Mouse (Mus musculus) forebrain, embryonic 11.5 days (tissue): Measurements from ENCODE around the gene Kcnb1. TPM values are rescaled to one million over a fixed set of nuclear protein-coding genes. Genes with fewer than 3 reads are reported as not detected.
A peak's percentile ranks its signal among the peaks of the same experiment; 100 is the strongest.

ENCODE experiments used
- ATAC-seq: fragments of 200-750 bp; cut with Nextera tagmentation; replicated peaks from 2 replicates; pipeline ENCODE4 v1.8.0; 2017; ENCODE audit warnings: moderate TSS enrichment; ENCODE audit not compliant: low FRiP score
- DNase-seq: peaks from one replicate; pipeline ENCODE4 v3.0.0-alpha.2; 2017; ENCODE audit warnings: low spot score
- H3K27ac ChIP-seq: fragments of 300-500 bp; sonication (generic); 2 replicates; pipeline ENCODE4 v1.5.1; 2014; ENCODE audit warnings: low read depth, low read length
- H3K27me3 ChIP-seq: fragments of 300-500 bp; sonication (generic); 2 replicates; pipeline ENCODE4 v1.6.1; 2014; ENCODE audit warnings: mild to moderate bottlenecking, low read length, mixed read lengths; ENCODE audit not compliant: control insufficient read depth, insufficient read depth
- H3K36me3 ChIP-seq: fragments of 300-500 bp; sonication (generic); 2 replicates; pipeline ENCODE4 v1.6.1; 2014; ENCODE audit warnings: mild to moderate bottlenecking, low read length, moderate library complexity, mixed read lengths; ENCODE audit not compliant: control insufficient read depth, insufficient read depth
- H3K4me1 ChIP-seq: fragments of 300-500 bp; sonication (generic); replicated peaks from 2 replicates; pipeline ENCODE4 v1.6.1; 2014; ENCODE audit warnings: low read length, mixed read lengths; ENCODE audit not compliant: control insufficient read depth, insufficient read depth
- H3K4me2 ChIP-seq: fragments of 300-500 bp; sonication (generic); 2 replicates; pipeline ENCODE4 v1.6.1; 2014; ENCODE audit warnings: low read depth, mild to moderate bottlenecking, low read length, moderate library complexity, mixed read lengths; ENCODE audit not compliant: severe bottlenecking
- H3K4me3 ChIP-seq: fragments of 300-500 bp; sonication (generic); 2 replicates; pipeline ENCODE4 v1.5.1; 2014; ENCODE audit warnings: low read depth, low read length
- H3K9ac ChIP-seq: fragments of 300-500 bp; sonication (generic); 2 replicates; pipeline ENCODE4 v1.6.1; 2014; ENCODE audit warnings: low read length
- H3K9me3 ChIP-seq: fragments of 300-500 bp; sonication (generic); 2 replicates; pipeline ENCODE4 v1.6.1; 2016; ENCODE audit warnings: low read length, mixed read lengths; ENCODE audit not compliant: control insufficient read depth
- WGBS: fragments of 180-500 bp; shearing (Covaris S2); extraction: QIAGEN DNeasy Blood & Tissue Kit; methylation state at CpG from one replicate; pipeline ENCODE4 v1.1.7; 2014; 5-methylcytosine and 5-hydroxymethylcytosine counted together
- polyA plus RNA-seq: library from polyadenylated mRNA; unstranded; fragments of >200 nt; fragmentation: Nextera tagmentation; extraction: Ambion mirVana; gene quantifications from 2 replicates; pipeline ENCODE4 v1.2.1, GENCODE M21; 2014

Gene Kcnb1
- polyA plus RNA-seq, 1 experiment from 2014 or later, result 0.73 TPM

- Histone ChIP-seq H3K27ac (0 out of 2 replicates have a peak overlapping the region, but pooled peaks have one; percentile 8), H3K4me1 (no peaks in the 10 kb centered on the region; the same call in 1 of the 2 replicates), H3K36me3 (no peaks in the 10 kb centered on the region), H3K27me3 (no peaks in the 10 kb centered on the region), H3K4me3 (peak overlapping the region; percentile 39), H3K9me3 (no peaks in the 10 kb centered on the region), H3K4me2 (peak overlapping the region; percentile 70), H3K9ac (peak overlapping the region; percentile 62)
- DNase-seq (peak; percentile 97), ATAC-seq (peak; percentile 93)
- 7% methylated on average over 22 of the region's 22 CpGs for WGBS
These were observed 118.0 kb downstream of the Kcnb1 start for GRCm38 (mm10) chr2:167071641-167072601.

DNA sequence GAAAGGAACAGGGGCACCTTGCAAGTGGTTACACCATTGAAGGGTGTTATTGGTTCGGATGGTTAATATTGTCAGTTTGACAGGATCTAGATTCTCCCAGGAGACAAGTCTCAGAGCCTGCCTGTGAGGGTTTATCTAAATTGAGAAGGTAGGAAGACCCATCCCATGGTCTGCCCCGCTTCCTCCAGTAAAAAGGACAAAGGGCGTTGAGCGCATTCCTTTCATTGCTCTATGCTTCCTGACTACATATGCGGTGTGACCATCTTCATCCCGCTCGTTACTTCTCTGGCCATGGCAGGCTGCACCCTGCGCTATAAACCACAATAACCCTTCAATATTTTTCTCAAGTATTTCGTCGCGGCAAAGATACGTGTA, 118.7 kb downstream of the Kcnb1 start:
- Histone ChIP-seq H3K4me3 (peak overlapping the region; percentile 39), H3K27ac (no peak overlapping the region), H3K9ac (peak overlapping the region; percentile 62), H3K36me3 (no peaks in the 10 kb centered on the region), H3K4me1 (no peaks in the 10 kb centered on the region; the same call in 1 of the 2 replicates), H3K27me3 (no peaks in the 10 kb centered on the region), H3K4me2 (peak overlapping the region; percentile 70), H3K9me3 (no peaks in the 10 kb centered on the region)
- WGBS, result 19% methylated on average over 12 of the region's 12 CpGs
- ATAC-seq (0 out of 2 replicates have a peak, but pooled peaks have one; percentile 1), DNase-seq (no peak)

GRCm38 (mm10) chr2:167070341-167070740, 119.6 kb downstream of the Kcnb1 start:
- Histone ChIP-seq H3K4me3 (no peak overlapping the region), H3K4me1 (no peaks in the 10 kb centered on the region; the same call in none of the 2 replicates), H3K27ac (no peak overlapping the region), H3K36me3 (peaks cover 4% of the 10 kb centered on the region; the same call in 1 of the 2 replicates), H3K4me2 (no peak overlapping the region), H3K27me3 (no peaks in the 10 kb centered on the region), H3K9ac (no peak overlapping the region), H3K9me3 (no peaks in the 10 kb centered on the region)
- ATAC-seq (no peak), DNase-seq (no peak)
- 86% methylated on average over 6 of the region's 6 CpGs for WGBS

- Histone ChIP-seq H3K9ac (no peak overlapping the region), H3K36me3 (peaks cover 9% of the 10 kb centered on the region), H3K27me3 (no peaks in the 10 kb centered on the region), H3K4me2 (no peak overlapping the region), H3K27ac (no peak overlapping the region), H3K4me1 (peaks cover 7% of the 10 kb centered on the region), H3K4me3 (no peak overlapping the region), H3K9me3 (no peaks in the 10 kb centered on the region)
- ATAC-seq, result no peak
- no peak for DNase-seq
- WGBS, result 61% methylated on average over 6 of the region's 6 CpGs
These were observed 122.4 kb downstream of the Kcnb1 start for GRCm38 (mm10) chr2:167067575-167067974.

DNA sequence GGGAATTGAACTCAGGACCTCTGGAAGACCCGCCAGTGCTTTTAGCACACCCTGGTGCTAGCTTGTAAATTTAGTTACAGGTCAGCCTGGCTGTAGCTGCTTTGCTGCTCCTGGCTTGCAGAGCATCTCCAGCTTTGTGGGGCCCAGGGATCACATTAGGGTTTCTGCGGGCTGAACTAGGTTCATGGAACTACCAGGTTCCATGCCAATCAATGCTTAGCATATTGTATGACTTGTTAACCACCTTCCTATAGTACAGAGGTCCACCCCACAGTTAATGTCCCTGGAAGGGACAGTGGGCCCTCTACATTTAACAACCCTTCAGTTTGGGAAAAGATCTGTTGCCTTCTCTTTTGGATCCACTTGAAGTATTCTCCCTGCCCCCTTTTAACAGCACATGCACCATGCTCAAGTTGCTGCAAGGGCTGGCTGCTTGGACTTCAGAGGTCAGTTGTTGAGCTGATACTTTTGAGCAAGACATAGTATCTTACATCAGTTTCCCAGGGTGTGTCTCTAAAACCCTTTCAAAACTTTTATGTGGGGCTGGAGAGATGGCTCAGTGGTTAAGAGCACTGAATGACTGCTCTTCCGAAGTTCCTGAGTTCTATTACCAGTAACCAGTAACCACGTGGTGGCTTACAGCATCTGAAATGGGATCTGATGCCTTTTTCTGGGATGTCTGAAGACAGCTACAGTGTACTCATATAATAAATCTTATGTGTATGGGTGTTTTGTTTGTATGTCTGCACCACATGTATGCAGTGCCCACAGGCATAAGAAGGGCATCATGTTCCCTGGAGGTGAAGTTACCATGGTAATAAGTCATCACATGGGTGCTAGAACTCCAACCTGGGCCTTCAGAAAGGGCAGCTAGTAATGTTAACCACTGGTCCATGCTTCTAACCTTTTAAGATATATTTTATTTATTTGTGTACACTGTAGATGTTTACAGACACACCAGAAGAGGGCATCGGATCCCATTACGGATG, 123.1 kb downstream of the Kcnb1 start:
- 33% methylated on average over 6 of the region's 6 CpGs for WGBS
- peaks cover 9% of the 10 kb centered on the region for H3K36me3 ChIP-seq
- H3K9me3 ChIP-seq, result no peaks in the 10 kb centered on the region
- no peak overlapping the region for H3K4me2 ChIP-seq
- no peak overlapping the region for H3K9ac ChIP-seq
- peaks cover 7% of the 10 kb centered on the region for H3K4me1 ChIP-seq
- ATAC-seq, result no peak
- no peaks in the 10 kb centered on the region for H3K27me3 ChIP-seq
- no peak overlapping the region for H3K4me3 ChIP-seq
- DNase-seq, result no peak
- no peak overlapping the region for H3K27ac ChIP-seq

DNA sequence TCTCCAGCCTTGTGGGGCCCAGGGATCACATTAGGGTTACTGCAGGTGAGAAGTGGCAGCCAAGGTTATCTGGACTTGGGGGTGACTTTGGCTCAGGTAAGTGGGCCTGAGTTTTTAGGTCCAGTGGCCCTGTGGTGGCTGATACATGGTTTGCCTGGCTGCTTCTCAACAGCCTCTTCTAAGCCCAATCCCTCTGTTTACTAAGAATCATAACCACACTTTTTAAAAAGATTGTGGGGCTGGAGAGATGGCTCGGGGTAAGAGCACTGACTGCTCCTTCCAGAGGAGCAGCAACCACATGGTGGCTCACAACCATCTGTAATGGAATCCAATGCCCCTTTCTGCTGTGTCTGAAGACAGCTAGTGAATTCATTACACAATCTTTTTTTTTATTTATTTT, 123.9 kb downstream of the Kcnb1 start:
- no peak overlapping the region for H3K27ac ChIP-seq
- WGBS, result 61% methylated on average over 1 of the region's 1 CpGs
- no peak for ATAC-seq

DNA sequence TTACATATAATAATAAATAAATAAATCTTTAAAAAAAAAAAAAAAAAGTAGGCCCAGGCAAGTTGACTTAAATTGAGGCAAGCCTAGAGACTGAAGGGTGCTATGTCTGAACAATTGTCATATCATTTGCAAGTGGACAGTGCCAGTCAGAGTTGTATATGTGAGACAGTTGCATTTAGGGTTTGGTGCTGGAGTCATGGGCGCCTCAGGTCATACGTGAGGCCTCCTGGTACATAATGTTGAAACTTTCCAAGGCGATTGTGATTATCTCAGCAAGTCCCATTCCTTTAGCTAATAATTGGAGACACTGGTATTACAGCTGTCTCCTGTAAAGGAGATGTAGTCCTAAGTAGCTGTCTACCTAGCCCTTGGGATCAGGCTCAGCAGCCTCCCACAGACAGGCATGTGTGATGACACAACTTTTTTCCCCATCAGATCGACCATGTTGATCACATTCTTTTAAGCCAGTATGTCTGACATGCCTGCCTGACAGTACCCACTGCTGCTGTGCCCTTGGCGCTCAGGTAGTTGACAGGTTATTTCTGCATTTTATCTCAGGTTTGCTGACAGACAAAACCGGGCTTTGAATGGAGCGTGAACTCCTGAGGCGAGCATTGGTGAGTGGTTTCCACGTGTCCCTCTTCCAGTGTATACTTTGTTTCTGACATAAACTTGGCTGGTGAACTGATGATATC, 125.2 kb downstream of the Kcnb1 start:
- ATAC-seq, result no peak
- H3K27ac ChIP-seq, result peak overlapping the region; percentile 90
- peaks cover 9% of the 10 kb centered on the region for H3K36me3 ChIP-seq
- H3K27me3 ChIP-seq, result no peaks in the 10 kb centered on the region
- no peak for DNase-seq
- WGBS, result 34% methylated on average over 9 of the region's 9 CpGs
- peak overlapping the region; percentile 98 for H3K9ac ChIP-seq
- peak overlapping the region; percentile 83 for H3K4me3 ChIP-seq
- H3K4me2 ChIP-seq, result peak overlapping the region; percentile 78
- H3K4me1 ChIP-seq, result peaks cover 14% of the 10 kb centered on the region
- no peaks in the 10 kb centered on the region for H3K9me3 ChIP-seq

More for the DNA sequence above, 123.9 kb downstream of the Kcnb1 start:
- H3K9me3 ChIP-seq, result no peaks in the 10 kb centered on the region
- no peaks in the 10 kb centered on the region for H3K27me3 ChIP-seq
- no peak overlapping the region for H3K4me3 ChIP-seq
- peaks cover 14% of the 10 kb centered on the region for H3K4me1 ChIP-seq
- H3K4me2 ChIP-seq, result no peak overlapping the region
- peaks cover 9% of the 10 kb centered on the region for H3K36me3 ChIP-seq
- H3K9ac ChIP-seq, result peak overlapping the region; percentile 4; the same call in 1 of the 2 replicates
- DNase-seq, result no peak
